Mouse (Mus musculus): ENCODE measurements at regions not wholly inside any gene's neighbourhood (a gene's known extent, or its start where the extent isn't known, plus 50 kb on each side); places are given as distances from the start of the nearest gene placed in this dataset.

DNA sequence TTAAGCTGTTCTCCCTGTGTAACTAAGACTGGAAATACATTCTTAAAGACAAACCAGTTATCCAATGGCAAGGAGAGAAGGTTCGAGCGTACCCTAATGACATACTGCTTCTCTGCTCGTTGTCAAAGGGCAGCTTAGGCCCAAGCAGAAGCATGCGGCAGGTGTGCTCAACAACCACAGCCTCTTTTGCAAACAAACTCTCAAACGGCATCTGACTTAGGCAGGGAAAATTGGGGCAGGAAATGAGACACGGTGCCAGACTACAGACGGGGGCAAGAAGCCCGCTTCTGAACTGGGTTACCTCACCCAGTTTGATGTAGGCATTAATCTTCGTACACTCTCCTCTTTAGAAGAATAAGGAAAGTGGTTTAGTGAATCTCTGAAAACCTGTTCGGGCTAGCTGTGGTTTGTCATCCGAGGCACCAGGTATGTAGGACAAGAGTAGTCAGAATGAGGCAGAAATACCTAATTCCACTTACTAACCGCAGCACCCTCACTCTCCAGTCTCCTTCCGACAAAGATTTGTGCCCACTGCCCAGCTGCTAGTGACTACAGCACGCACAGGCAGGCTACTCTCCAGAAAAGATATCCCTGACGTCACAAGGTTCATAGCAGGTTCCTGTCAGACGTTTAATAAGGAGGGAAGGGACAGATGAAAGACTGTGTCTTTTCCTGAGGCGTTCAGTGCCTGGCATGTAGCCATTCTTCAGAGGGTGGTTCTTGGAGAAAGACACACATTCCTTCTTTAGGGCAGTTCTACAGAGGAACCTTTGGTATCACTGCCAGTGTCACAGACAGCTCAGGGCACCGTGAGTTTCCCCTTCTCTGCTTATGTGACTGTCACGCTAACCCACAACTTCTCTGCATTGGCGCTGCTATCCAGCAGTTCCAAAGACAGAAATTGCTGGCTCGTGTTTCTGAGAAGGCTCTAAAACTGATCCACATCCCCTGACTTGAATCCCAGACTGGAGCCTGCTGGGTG, 175.8 kb downstream of the Tmx1 start:
- no peak for DNase-seq (ENCODE audit: low spot score)

DNA sequence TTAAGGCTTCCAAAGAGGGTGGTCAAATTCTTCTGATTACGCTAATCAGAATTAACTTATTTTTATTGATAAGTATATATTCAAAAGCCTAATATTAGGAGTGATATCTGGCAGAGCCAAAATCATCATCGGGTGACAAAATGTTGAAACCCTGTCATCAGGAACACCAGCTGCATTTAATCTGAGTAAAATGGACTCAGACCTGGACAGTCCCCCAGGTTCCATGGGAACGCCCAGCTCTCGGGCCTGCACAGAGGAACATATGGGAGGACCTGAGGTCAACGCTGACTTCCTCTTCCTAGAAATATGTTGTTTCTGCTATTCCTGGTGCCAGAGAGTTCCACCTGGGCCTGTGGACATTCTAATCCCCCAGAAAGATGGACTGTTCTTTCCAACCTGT, 176.5 kb downstream of the Tmx1 start:
- DNase-seq (ENCODE audit: low spot score), result no peak

DNA sequence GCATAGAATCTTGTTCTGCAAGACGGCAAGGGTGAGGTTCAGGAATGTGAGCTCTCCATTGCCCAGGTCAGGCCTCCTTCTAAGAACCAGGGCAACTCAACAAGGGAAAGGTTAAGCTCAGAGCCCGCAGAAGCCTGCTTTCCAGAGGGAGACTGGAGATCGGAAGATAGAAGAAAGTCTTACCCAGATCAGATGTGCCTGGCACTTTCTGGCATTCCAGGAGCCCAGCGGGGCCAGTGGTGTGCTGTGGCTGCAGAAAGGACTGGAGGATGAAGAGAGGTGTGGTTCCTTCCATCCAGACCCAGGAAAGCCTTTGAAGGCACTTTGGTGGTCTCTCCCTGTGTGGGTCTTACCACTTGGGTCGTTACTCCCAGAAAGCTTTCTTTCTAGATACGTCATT, 178.4 kb downstream of the Tmx1 start:
- no peak for DNase-seq (ENCODE audit: low spot score)

DNA sequence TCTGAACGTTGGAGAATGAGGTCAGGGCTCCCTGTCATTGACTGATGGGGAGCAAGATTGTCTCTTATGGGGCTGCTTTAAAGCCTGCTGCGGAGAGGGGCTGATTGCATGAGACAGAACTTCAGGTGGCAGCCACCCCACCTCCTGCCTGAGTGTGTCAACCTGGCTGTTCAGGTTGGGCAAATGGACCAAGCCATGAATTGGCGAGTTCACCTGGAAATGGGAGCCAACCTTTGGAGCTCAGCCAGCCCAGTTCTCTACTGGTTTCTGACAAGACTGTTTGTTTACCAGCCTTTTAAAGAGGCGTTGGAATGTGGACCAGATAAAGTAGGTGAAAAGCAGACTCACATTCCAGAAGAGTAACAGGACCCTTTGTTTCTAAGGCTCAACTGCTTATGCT, 180.3 kb downstream of the Tmx1 start:
- DNase-seq (ENCODE audit: low spot score), result no peak

DNA sequence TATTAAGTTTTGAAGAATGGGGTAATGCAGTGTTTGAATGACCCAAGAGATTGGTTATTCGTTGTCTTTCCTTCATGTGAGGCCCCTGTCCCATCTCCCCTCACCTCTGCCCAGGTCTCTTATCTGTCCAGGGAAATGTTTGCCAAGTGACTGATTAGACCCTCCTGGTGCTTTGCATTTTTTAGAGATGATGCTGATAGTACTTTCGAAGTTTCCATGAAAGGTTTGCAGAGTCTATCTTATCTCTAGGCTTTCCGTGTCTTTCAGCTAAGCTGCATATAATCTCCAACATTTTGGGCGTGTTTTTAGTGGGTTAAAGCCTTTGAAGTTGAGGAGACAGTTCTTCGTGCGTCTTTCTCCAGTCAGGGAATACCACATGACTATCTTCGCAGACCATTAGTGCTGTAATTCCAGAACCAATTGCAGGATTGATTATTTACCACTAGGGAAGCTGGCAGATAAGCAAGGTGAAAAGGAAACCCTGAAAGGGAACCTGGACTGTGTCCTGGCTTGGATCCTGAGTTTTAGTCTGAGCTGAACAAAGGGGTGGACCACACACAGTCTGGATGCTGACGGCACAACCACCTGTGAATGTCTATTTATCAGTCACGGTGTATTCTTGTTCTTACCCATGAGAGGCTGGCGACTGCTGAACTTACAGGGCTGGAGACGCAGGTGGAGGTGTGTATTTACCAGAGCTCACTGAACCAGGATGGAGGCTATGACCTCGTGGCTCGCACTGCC, 180.9 kb downstream of the Tmx1 start:
- DNase-seq (ENCODE audit: low spot score), result no peak

DNA sequence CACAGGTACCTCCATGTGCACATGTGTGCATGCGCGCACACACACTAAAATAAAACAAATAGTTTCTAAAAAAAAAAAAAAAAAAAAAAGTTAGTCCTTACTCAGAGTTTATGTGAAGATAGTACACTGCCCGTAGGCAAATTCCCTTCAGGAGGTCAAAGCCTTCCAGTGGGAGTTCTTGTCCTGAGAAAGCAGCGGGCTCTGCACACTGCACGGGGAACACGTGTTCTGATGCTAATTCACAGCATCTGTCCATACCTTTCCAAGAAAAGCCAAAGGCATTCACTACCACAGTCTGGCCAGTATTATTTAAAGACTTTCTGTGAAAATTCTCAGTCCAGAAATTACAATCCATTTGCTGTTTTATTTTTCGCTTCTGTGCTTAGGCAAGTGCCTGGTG, 183.1 kb downstream of the Tmx1 start:
- DNase-seq (ENCODE audit: low spot score), result no peak

DNA sequence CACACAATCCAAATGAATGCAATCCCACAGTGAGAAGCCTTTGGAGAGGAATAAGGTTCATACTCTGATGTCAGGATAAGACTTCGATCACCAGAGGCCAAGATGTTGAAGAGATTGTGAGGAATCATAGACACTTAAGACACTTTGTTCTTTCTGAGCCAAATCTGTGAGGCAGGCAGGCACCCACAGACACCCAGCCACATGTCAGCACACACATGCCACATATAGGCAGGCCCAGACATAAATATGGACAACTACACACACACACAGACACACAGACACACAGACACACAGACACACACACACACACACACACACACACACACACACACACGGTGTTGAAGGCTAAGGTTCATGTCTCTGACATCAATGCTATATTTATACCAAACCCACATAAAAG, 185.1 kb upstream of the Frmd6 start:
- no peak for DNase-seq (ENCODE audit: low spot score)

DNA sequence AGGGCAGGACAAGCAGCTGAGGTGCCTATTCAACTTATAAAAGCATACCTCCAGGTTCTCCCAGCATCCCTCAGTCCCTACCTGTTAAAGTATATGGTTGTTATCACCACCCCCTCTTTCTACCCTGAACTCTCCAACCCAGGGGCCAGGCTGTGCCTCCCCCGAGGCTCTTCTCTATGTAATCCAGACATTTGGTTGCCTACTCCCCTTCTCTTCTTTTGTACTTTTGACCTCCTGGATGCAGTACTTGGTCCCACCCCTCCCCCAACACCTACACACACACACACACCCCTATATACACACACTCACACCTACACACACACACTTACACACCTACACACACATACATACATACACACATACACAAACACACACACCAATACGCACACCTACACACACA, 180.4 kb upstream of the Frmd6 start:
- DNase-seq (ENCODE audit: low spot score), result no peak

DNA sequence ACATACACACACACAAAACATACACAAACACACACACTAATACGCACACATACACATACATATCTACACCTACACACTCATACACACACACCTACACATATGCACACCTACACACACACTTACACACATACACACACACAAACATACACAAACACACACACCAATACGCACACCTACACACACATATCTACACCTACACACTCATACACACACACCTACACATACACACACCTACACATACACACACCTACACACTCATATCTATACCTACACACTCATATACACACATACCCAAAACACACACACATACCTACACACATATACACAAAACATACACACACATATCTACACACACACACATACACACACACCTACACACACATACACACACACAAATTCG, 179.9 kb upstream of the Frmd6 start:
- no peak for DNase-seq (ENCODE audit: low spot score)

DNA sequence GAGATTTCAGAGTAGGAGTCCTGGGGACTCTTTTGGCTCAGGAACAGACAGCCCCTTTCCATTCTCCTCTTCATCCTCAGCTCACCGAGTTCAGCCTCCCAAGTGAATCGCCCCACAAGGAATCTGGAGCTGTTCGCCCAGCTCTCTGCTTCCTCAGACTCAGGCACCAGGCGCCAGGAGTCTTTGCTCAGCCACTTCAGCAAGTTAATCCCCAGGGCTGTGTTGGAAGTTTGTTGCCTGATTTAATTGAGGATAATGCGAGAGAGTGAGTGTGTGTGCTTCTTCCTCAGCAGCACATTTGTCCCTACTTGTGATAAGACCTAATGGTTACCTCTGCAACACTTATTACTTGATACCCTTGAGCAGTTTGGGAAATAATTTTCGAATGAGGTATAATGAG, 177.8 kb upstream of the Frmd6 start:
- DNase-seq (ENCODE audit: low spot score), result no peak

DNA sequence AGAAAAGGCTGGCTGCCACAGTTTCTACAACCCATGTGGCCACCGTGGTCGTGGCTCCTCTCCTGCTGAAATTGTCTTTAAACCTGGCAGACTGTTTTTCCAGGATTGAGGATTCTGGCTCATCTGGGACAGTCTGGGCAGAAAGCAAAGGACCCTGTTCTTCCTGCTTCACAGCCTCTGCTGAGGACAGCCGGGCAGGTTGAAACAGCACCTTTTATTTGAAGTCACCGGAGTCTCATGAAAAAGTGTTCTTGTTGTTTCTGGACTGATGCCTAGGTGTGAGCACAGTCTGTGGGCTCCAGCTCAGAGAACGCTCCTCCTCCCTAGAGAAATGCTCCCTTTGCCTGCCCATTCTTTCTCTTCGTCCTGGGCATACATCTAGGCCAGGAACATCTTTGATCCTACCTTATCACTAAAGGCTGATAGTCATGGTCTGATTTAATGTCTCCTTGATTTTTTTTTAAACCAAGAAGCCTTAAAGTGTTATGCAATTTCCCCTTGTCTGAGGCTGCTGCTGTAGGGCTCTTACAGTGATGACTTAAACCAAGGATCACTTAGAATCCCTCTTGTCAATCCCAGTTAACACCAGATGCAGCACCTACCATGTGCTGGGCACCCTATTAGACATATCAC, 177.0 kb upstream of the Frmd6 start:
- DNase-seq (ENCODE audit: low spot score), result no peak

DNA sequence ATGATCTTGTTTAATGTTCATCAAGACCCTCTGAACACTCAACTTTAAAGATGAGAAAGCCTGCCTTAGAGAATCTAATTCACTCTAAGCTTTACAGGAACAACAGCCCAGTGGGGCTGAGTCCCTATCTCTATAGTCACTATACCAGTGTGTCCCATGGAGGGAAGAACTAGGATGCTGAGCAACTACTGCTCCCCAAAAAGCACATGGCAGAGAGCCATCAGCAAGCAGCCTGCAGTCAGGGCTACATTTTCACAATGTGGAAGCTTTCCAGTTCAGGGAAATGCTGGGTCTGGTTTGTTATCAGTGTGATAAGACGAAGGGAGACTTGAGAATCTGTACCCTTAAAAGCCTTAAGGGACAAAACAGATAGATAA, 176.5 kb upstream of the Frmd6 start:
- DNase-seq (ENCODE audit: low spot score), result no peak

DNA sequence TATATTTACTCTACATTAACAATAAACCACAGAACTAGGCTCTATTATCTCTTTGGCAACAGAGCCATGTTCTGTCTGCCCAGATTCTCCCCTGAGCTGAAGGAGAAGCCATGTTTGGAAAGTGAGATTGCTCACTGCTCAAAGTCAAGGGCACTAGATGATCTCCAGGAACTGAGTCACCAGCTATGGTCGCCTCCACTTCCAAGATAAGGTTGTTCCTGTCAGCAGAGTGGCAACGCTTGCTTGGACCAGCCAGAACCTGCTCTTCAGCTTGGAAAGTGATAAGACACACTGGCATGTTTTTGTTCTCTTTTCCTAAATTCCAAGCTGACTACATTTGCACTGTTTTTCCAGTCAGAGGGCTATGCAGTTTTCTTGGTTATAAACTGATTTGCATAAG, 175.6 kb upstream of the Frmd6 start:
- DNase-seq (ENCODE audit: low spot score), result no peak

DNA sequence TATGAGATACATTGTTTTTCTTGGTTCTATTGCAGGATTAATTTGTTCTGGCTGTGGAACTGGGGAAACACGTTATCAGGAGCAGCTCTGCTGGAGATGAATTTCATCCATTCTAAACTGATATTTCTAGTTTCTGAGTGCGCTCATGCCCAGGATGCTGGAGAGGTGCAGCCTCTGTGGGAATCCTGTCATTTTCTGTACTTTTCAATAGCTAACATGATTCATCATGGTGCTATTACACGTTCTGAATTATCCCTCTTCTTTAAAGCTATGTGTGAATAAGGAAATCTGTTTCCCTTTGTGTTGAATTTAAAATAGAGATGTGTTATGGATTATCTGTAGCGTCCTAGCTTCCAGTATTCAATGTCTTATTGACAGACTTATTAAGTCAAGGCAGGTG, 174.8 kb upstream of the Frmd6 start:
- no peak for DNase-seq (ENCODE audit: low spot score)

DNA sequence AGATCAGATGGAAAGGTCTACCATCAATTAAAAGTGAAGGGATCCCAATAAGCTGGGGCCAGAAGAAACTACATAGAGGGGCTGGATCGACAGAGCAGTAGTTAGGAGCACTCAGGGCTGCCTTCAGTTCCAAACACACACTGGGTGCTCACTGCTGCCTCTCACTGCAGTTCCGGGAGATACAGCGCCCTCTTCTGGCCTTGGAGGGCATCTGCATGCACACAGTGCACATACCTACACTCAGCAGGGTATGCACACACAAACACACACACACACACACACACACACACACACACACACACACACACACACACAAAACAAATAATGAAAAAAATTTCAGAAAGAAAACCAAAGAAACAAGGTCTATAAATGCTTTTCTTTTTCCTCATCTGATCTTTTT, 172.6 kb upstream of the Frmd6 start:
- DNase-seq (ENCODE audit: low spot score), result no peak

DNA sequence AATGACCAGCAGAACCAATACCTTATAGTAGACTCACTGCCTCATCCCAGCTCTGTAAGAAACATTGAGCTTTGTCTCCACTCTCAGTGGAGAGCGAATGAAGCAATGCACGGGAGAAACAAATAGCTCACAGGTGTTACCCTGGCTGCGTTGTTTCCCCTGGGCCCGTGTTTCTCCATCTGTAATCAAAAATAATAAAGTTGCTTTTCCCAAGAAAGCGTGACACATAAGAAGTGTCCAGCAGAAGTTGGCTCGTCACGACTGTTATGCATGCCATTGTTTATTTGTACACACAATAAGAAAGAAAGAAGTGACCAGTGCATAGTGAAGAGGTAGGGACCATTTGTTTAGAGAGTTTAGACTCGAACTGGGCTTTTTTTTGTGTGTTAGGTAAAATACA, 171.3 kb upstream of the Frmd6 start:
- DNase-seq (ENCODE audit: low spot score), result peak; percentile 15

DNA sequence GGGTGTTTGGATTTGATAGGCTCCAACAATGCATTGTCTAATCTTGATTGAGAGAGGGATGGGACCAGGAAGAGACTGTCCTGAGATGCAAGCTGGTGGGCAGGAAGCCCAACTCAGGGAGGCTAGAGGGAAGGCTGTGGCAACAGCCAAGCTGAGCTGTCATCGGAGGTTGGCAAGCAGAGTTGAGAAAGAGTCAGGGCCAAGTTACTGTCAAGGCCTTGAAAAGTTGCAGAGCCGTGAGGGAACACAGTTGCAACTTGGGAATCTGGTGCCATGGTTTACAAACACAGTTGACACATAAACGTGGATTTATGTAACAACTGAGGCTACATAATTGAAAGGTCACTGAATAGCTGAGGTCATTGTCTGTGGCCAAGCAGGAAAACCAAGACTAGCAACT, 170.8 kb upstream of the Frmd6 start:
- peak; percentile 88 for DNase-seq (ENCODE audit: low spot score)

DNA sequence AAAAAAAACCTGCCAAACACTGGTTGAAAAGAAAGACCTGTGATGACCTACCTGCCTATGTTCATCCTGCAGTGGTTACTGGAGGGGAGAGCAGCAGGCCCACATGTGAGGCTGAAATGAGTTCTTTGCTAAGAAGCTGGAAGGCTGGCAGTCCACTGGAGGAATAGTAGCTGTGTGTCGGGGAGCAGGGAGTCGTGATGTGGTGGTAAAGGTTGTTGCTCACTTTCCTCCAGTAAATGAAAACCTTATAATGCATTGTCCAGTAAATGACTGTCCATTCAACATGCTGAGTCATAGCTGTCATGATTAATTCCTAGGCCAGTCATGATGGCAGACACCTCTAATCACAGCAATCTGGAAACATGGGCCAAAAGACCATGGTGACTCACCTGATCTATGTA, 169.9 kb upstream of the Frmd6 start:
- DNase-seq (ENCODE audit: low spot score), result no peak

DNA sequence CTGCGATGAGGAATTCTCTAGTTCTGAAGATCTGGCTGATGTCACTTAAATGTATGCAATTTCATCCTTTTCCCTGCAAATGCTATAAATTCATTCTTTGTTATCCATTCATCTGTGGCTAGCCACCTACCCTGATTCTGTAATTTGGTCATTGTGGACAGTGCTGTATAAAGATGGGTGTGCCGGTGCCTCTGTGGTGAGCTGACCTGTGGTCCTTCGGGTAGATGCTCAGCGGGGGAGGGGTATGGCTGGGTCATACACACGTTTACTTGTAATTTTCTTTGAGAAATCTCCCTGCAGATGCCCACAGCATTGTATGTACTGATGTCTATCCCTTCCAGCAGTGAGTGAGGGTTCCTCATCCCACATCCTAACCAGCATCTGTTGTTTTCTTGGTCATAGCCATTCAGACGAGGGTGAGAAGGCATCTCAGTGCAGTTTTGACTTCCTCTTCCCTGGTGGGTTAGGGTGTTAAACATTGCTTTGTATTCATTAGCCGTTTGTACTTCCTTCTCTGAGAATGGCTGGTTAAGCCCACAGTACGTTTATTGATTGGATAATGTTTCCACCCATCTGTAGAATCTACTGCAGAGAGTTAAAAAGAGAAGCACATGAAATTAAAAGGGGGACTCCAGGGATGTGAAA, 169.3 kb upstream of the Frmd6 start:
- DNase-seq (ENCODE audit: low spot score), result no peak

DNA sequence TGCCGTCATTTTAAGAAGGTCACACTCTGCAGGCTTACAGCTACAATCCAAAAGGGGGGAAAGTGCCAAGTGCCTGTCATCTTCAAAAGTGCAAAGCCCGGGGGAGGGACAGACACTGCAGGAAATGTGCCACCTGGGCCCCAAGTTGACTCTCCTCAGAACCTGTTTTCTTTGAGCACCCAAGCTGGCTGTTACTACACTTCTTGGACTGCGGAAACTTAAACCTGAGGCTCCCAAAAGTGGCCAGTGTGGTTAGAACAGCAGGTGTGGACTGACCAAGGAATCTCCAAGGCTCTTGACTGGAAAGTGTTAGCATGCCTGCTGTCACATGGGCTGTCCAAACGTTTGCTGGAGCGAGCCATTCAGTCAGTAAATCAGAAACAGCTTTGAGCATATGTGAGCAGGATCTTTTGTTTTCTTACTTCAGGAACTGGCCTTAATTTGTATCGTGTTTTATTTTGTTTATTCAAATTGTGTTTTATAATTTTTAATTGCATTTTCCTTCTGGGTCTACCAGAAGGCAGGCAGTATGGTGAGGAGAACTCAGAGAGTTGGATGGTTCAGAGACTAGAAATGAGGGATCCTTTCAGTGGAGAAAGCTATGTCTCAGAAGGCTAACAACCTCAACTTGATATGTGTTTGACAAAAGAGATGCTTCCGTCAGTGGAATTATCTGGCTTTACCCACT, 168.4 kb upstream of the Frmd6 start:
- DNase-seq (ENCODE audit: low spot score), result peak; percentile 17

DNA sequence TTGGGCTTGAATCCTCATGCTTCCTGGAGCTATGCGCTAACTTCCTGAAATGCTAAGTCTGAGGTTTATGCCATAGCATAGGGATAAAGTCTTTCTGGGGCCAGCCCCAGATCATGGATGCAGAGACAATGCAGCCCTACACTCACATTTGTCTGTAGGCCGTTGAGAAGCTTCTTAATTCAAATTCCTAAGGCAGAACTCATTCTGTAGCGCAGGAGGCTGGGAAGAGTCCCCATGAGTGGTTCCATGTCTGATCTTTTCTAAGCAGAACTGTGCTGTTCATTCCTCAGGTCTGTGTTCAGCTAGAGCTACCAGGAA, 167.9 kb upstream of the Frmd6 start:
- no peak for DNase-seq (ENCODE audit: low spot score)

DNA sequence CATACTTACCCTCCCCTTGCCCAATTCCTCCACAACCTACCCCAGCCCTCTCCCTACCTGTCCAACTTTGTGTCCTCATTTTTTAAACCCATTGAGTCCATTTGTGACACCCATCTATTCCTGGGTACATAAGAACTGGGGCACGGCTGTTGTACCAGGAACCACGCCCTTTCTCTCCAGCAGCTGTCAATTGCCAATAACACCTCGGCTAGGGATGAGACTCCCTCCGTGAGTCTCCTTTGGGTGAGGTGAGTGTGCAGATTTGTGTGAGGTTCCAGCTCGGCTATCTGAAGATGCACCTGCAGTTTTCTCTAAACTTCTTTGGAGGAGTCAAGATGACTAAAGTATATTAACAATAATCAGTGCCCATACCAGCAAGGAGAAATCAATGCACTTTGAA, 167.2 kb upstream of the Frmd6 start:
- no peak for DNase-seq (ENCODE audit: low spot score)

Data from gastrocnemius, adult 18-20 months (tissue).